In the genomic region with DNA sequence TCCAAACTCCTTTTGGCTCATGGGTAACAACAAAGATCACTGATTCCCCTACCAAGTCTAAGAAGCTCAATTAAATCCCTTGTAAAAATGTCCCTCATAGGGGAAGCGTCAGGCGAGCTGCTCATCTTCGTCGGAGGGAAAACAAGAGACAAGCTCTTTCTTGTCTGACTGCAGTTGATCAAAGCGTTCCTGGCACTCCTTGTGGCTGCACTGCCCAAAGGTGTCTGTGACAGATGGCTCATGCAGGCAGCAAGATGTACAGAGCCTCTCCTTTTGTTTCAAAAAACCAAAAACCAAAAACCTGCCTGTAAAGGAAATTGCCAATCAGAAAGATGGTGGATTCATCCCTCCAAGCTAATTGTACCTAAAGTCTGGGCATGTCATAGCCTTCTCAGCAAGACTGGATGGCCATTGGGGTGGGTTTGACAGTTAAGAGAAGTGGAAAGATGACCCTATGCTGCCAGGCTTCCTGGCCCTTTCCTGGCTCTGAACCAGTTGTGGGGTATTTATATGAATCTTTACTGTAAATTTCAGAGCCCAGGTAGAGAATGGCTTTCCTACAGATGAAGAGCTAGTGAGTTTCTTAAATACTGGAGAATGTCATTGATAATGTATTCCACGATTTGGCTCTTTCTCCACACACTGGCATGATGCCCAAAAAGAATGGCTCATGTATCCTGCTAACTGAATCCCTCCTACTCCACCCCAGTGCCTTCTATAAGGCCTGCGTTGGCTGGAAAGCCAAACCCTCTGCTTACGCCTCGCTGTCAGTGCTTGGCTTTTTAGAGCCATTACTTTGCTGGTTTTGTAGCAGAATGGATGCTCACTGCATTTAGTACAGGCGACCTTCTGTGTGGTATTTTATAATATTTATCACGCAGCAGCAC, we compare ENCODE assay signal across 11 mouse cellular contexts.
DNase-seq lines count a peak whose midpoint lies in the region; ATAC-seq lines count a peak whose summit lies in the region.
"Had no signal": no experiment of that assay in that cellular context is flagged by ENCODE, and none has a peak within 500 bp of the region (broad histone marks: within the 10 kb centered on the region; RNA-seq: fewer than 3 reads in every experiment).

No protein-coding gene starts in this region.

- intact Hi-C loops in left cerebral cortex, postnatal 14 days (cut with DNase I): no loop called here

- H3K9ac ChIP-seq in hindbrain, embryonic 15.5 days: no peak overlapping the region
- no peak overlapping the region for H3K9ac ChIP-seq in hindbrain, embryonic 11.5 days (ENCODE audit: low read depth, low read length)
- H3K9ac ChIP-seq: liver, embryonic 15.5 days had no signal

- no peaks in the 10 kb centered on the region for H3K9me3 ChIP-seq in hindbrain, embryonic 15.5 days
- H3K9me3 ChIP-seq in hindbrain, embryonic 11.5 days (ENCODE audit: control insufficient read depth, low read length): no peaks in the 10 kb centered on the region

- no peaks in the 10 kb centered on the region for H3K4me1 ChIP-seq in hindbrain, embryonic 15.5 days (replicated peaks)
- no peaks in the 10 kb centered on the region for H3K4me1 ChIP-seq in hindbrain, embryonic 11.5 days (replicated peaks; ENCODE audit: control insufficient read depth, insufficient read depth, low read length)
- H3K4me1 ChIP-seq: liver, embryonic 15.5 days had no signal

- H3K27ac ChIP-seq in hindbrain, embryonic 15.5 days (replicated peaks): 0 out of 2 replicates have a peak overlapping the region, but pooled peaks have one; percentile 19
- H3K27ac ChIP-seq in hindbrain, embryonic 11.5 days (ENCODE audit: low read depth, low read length): no peak overlapping the region
- H3K27ac ChIP-seq: heart, adult 2 months; liver, embryonic 15.5 days had no signal

- DNase-seq in hindbrain, embryonic 11.5 days (ENCODE audit: low spot score): no peak
- peak; percentile 91 for DNase-seq in cerebellum, adult 11-12 months
- DNase-seq in left cerebral cortex, postnatal 14 days (ENCODE audit: low spot score in 2 of 2): peak; percentile 57
- no peak for DNase-seq in kidney, adult 8-10 months
- no peak for DNase-seq in gastrocnemius, adult 8-10 months (ENCODE audit: low spot score in 2 of 2)
- DNase-seq: heart, adult 2 months; kidney, postnatal 36 days had no signal

- whole genome bisulfite sequencing in hindbrain, embryonic 15.5 days: 76% methylated on average over 11 of the region's 11 CpGs
- 88% methylated on average over 11 of the region's 11 CpGs for WGBS in hindbrain, embryonic 11.5 days

- H3K4me3 ChIP-seq in hindbrain, embryonic 15.5 days: no peak overlapping the region
- no peak overlapping the region for H3K4me3 ChIP-seq in hindbrain, embryonic 11.5 days (ENCODE audit: low read depth, low read length)
- H3K4me3 ChIP-seq: heart, adult 2 months; liver, embryonic 15.5 days had no signal

- no peak for ATAC-seq in hindbrain, embryonic 15.5 days (ENCODE audit: low FRiP score, low read depth)
- ATAC-seq in hindbrain, embryonic 11.5 days (ENCODE audit: low FRiP score): no peak
- peak; percentile 57 for ATAC-seq in frontal cortex, adult (ENCODE audit: low TSS enrichment)
- no peak for ATAC-seq in monocyte, adult 5-6 weeks (replicated peaks; ENCODE audit: insufficient number of reproducible peaks, low FRiP score, low TSS enrichment, poor library complexity, severe bottlenecking)

- H3K36me3 ChIP-seq in hindbrain, embryonic 15.5 days: no peaks in the 10 kb centered on the region
- H3K36me3 ChIP-seq in hindbrain, embryonic 11.5 days (ENCODE audit: control insufficient read depth, insufficient read depth, low read length): no peaks in the 10 kb centered on the region
- H3K36me3 ChIP-seq: liver, embryonic 15.5 days had no signal

- no peak overlapping the region for H3K4me2 ChIP-seq in hindbrain, embryonic 15.5 days
- no peak overlapping the region for H3K4me2 ChIP-seq in hindbrain, embryonic 11.5 days (replicated peaks; ENCODE audit: low read depth, low read length)
- H3K4me2 ChIP-seq: liver, embryonic 15.5 days had no signal

- no peaks in the 10 kb centered on the region for H3K27me3 ChIP-seq in hindbrain, embryonic 15.5 days
- H3K27me3 ChIP-seq in hindbrain, embryonic 11.5 days (ENCODE audit: control insufficient read depth, insufficient read depth, low read length): no peaks in the 10 kb centered on the region
- H3K27me3 ChIP-seq: liver, embryonic 15.5 days had no signal

Comparison
In these comparisons a context has a peak if more than half of its experiments do, and no peak if none do; other contexts are left out.
1. DNase-seq: peak in cerebellum, adult 11-12 months (single experiment) and left cerebral cortex, postnatal 14 days (2 of 2); none in hindbrain, embryonic 11.5 days (single experiment), kidney, adult 8-10 months (0 of 2) and gastrocnemius, adult 8-10 months (0 of 2).